Mouse (Mus musculus) splenic B cell, adult 2 months (primary cell): ENCODE results near the gene Secisbp2l.
A peak's percentile ranks its signal among the peaks of the same experiment; 100 is the strongest.

Experiments used
- DNase-seq: peaks from one replicate; pipeline ENCODE4 v3.0.0-alpha.2; 2011; ENCODE audit warnings: low read depth, low spot score
- H3K27me3 ChIP-seq: 2 replicates; pipeline ENCODE4 v1.6.1; 2012; ENCODE audit warnings: mild to moderate bottlenecking, low read length, moderate library complexity, mixed read lengths; ENCODE audit not compliant: control insufficient read depth, poor library complexity, insufficient read depth, severe bottlenecking
- H3K36me3 ChIP-seq: 2 replicates; pipeline ENCODE4 v1.6.1; 2012; ENCODE audit warnings: mild to moderate bottlenecking, low read length, moderate library complexity, mixed read lengths; ENCODE audit not compliant: control insufficient read depth, poor library complexity, insufficient read depth, severe bottlenecking

Secisbp2l gene

GRCm38 (mm10) chr2:125792144-125792878, 9.6 kb upstream of the Secisbp2l start:
- no peak for DNase-seq
- Histone ChIP-seq H3K27me3 (no peaks in the 10 kb centered on the region), H3K36me3 (no peaks in the 10 kb centered on the region)

GRCm38 (mm10) chr2:125791485-125791885, 8.8 kb upstream of the Secisbp2l start:
- no peaks in the 10 kb centered on the region for H3K36me3 ChIP-seq
- peak; percentile 47 for DNase-seq
- H3K27me3 ChIP-seq: no peaks in the 10 kb centered on the region

DNA sequence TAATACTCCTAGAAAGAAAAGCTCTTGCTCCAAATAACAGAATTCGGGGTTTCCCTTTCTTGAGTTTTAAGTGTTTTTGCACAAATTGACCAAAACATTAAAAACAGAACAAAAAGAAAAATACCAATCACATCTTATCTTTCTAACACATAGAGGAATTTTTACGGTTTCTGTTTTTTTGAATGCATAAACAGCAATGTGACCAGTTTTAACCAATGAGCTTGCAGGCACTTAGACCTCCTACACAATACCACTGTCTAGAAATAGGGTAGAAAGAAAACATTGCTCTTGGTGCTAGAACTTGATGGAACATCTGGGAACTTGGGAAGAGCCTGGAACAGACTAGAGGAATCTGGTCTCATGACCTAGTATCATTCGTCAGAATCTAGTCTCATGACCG, 7.6 kb upstream of the Secisbp2l start:
- no peak for DNase-seq
- Histone ChIP-seq H3K27me3 (no peaks in the 10 kb centered on the region), H3K36me3 (no peaks in the 10 kb centered on the region)

GRCm38 (mm10) chr2:125789265-125789664, 6.6 kb upstream of the Secisbp2l start:
- no peaks in the 10 kb centered on the region for H3K36me3 ChIP-seq
- no peaks in the 10 kb centered on the region for H3K27me3 ChIP-seq
- no peak for DNase-seq

GRCm38 (mm10) chr2:125788785-125789184, 6.1 kb upstream of the Secisbp2l start:
- no peak for DNase-seq
- no peaks in the 10 kb centered on the region for H3K27me3 ChIP-seq
- no peaks in the 10 kb centered on the region for H3K36me3 ChIP-seq

GRCm38 (mm10) chr2:125788351-125788750, 5.7 kb upstream of the Secisbp2l start:
- Histone ChIP-seq H3K36me3 (no peaks in the 10 kb centered on the region), H3K27me3 (no peaks in the 10 kb centered on the region)
- no peak for DNase-seq

DNA sequence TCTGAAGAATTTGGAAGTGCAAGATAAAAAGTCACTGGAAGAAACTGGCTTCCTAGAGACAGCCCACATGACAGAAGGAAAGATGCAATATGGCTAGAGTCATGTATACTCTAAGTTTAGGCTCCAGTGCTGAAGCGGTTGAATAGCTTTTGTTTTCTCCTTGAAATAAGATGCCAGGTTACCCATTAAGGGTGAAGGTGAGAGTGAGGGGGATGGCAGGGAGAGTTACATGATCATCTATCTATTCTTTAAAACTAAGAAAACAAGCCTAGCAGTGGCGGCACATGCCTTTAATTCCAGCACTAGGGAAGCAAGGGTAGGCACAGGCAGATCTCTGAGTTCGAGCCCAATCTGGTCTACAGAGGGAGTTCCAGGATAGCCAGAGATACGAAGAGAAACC, 2.4 kb upstream of the Secisbp2l start:
- no peaks in the 10 kb centered on the region for H3K36me3 ChIP-seq
- H3K27me3 ChIP-seq: no peaks in the 10 kb centered on the region
- DNase-seq: no peak

DNA sequence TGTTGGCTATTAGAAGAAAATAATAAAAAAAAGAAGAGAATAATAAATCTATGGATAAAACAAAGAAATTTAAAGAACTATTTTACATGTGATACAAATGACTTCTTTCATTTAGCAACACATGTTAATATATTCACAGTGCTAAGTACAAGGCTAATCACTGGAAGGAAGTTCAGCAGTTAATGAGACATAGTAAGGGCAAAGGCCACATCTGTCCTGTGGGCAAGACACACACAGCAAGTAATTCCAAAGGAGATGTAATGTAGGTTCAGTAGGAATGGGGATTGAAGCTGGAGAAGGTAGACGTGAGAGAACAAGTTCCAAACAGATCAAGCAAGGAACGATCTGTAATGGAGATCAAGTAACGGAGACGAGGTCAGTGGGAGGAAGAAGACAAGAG, 1.7 kb upstream of the Secisbp2l start:
- H3K27me3 ChIP-seq: no peaks in the 10 kb centered on the region
- H3K36me3 ChIP-seq: no peaks in the 10 kb centered on the region
- no peak for DNase-seq

GRCm38 (mm10) chr2:125783868-125784267, 1.2 kb upstream of the Secisbp2l start:
- no peaks in the 10 kb centered on the region for H3K36me3 ChIP-seq
- no peaks in the 10 kb centered on the region for H3K27me3 ChIP-seq
- DNase-seq: no peak

DNA sequence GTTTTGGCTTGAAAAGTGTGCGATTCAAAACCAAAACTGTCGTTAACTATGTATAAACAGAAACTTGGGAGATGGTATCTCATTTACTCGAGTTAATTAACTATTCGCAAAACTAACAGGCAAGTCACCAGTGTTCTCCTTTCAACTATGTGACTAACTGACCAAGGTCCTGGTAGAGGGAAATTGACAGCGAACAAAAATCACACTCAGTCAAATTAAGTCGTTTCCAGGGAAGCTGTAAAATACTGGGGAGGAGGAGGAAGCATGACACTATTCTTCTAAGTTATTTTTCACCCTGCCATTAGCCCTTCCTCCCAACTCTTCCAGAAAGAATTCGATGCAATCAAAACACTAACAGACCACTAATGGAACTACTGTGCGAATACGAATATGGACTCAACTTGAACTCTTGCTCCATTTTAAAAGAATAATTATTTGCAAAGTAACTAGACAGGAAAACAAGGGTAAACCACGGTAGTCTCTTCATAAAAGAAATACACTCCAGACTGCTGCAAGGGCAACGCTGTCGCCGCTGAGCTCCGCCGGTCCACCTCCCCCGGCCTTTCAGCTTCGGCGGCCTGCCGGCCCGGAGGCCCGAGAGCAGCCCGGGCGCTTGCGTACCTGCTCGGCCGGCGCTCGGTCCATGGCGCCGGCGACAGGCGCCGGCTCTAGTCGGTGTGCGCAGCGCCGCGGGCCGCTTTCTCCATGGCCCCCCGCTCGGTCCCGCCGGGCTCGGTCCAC, 522 bp downstream of the Secisbp2l start:
- Histone ChIP-seq H3K27me3 (no peaks in the 10 kb centered on the region), H3K36me3 (no peaks in the 10 kb centered on the region)
- DNase-seq: no peak

GRCm38 (mm10) chr2:125781006-125781405, 1.7 kb downstream of the Secisbp2l start:
- no peak for DNase-seq
- no peaks in the 10 kb centered on the region for H3K27me3 ChIP-seq
- H3K36me3 ChIP-seq: no peaks in the 10 kb centered on the region

- Histone ChIP-seq H3K36me3 (0 out of 2 replicates have a peak, but pooled peaks cover 1% of the 10 kb centered on the region), H3K27me3 (no peaks in the 10 kb centered on the region)
- DNase-seq: no peak
These were observed 4.3 kb downstream of the Secisbp2l start for GRCm38 (mm10) chr2:125778380-125778779.

DNA sequence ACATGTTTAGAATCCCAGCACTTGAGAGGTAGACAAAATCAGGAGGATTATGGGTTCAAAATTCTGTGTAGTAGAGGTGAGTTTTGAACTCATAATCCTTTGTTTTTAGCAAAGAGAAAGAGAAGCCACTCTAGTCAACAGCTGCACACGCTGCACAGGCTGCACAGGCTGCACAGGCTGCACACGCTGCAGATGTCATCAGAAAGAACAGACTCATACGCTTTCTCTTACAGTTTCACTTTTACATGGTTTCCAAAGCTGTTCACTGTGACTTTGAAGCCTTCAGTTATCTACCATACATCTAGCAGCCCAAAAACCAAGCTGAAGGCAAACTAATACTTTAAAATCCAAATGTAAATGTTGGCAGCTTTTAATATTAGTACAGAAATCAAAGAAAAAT, 5.7 kb downstream of the Secisbp2l start:
- Histone ChIP-seq H3K36me3 (0 out of 2 replicates have a peak, but pooled peaks cover 1% of the 10 kb centered on the region), H3K27me3 (no peaks in the 10 kb centered on the region)
- DNase-seq: no peak

GRCm38 (mm10) chr2:125775661-125776060, 7.0 kb downstream of the Secisbp2l start:
- no peaks in the 10 kb centered on the region for H3K27me3 ChIP-seq
- no peak for DNase-seq
- peaks cover 6% of the 10 kb centered on the region; the same call in 1 of the 2 replicates for H3K36me3 ChIP-seq

- DNase-seq: no peak
- Histone ChIP-seq H3K27me3 (no peaks in the 10 kb centered on the region), H3K36me3 (peaks cover 8% of the 10 kb centered on the region)
These were observed 7.8 kb downstream of the Secisbp2l start for GRCm38 (mm10) chr2:125774846-125775245.
